Mouse (Mus musculus): ENCODE measurements around the gene Klrg1.
A peak's percentile ranks its signal among the peaks of the same experiment; 100 is the strongest.

Gene Klrg1

DNA sequence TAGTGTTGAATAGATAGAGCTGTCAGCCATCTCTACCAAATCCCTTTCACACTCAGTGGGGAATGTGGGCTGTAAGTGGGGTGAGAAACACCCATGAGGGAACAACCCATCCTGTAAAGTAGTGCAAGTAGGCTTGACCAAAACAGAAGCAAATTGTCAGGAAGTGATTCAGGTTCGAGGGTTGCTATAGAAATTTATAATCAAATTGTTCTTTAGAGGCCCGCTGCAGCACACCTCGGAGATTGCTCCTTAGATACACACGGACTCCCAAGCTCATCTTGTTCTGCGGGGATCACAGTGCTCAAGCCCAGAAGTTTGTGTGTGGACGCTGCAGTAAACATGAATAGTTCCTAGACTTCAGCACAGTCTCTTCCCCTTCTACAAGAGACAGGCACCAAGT lies at the start of gene Klrg1:
Gene Klrg1 (minus strand): TSS at position 101 of the 400 bp plus-strand sequence.
- no peak for DNase-seq (ENCODE audit: low read depth, low spot score)

DNA sequence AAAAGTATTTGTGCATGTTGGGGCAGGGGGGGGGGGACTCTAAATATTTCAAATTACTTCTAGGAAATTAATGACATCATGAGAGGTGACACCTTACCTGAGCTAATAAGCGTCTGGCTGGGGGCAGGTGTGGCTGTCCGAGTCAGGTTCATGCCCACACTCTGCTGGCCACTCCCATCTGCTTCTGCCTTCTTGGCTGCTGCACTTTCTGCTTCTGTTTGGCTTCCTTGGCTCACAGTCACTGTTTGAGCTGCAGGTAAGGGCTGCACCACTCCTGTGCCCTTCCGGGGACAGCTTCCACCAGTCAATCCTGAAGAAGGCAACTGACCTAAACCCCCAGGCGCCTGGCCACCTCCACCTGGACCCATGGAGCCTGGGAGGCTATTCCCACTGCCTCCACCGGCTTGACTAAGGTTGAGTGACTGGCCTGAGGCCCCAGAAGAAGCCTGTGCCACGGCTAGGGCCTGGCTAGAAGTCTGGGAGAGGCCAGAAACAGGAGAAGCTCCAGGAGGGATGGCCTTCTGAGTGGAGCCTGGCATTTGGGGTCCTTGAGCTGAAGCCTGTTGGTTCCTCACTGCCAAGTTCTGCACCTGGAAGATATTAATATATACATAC lies 42.8 kb upstream of the Klrg1 start:
- no peak for DNase-seq (ENCODE audit: low read depth, low spot score)

DNA sequence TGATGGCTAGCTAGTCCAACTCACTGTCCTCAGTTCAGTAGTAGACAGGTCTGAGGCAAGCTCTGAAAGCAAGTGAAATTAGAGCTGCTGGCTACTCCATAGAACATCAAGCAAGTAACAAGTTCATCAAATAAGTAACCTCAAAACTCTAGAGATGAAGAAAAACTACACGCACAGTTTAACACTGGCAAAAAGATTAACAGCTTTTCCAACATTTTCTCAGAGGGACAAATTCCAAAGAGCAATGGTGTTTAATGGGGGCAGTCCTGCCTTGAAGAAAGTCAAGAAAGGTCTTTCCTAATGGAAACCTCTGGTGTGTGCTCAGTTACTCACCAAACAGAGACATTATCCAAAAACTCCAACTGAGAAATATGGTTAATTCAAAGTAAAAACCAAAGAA lies 36.0 kb upstream of the Klrg1 start:
- DNase-seq (ENCODE audit: low read depth, low spot score), result no peak

DNA sequence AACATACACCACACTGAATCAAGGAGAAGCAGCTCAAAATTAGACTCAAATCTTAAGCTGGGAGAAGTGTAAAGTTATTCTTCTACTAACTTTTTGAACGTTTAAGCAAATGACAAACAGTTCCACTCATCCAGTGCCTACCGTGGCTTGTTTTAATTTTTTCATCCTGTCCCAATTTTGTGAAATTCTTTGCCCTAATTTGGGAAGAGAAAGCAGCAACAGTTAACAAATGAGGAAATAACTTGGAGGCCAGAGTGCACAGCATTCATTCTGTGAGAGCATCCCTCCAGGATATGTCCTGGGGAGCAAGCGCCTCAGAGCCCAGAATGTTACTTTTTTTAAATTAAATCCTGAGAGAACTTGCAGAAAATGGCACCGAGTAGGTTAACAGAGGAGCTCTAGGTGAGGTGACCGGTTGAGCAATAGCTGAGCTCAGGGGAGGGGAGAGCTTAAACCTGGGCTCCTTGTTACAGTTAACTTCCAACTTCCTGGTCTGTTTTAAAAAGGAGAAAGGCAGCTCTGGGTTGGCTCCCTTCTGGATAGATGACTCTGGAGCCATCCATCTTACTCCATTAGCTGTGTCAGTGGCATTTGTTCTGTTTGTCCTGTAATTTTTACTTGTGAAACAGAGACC lies 27.6 kb upstream of the Klrg1 start:
- DNase-seq (ENCODE audit: low read depth, low spot score), result no peak

DNA sequence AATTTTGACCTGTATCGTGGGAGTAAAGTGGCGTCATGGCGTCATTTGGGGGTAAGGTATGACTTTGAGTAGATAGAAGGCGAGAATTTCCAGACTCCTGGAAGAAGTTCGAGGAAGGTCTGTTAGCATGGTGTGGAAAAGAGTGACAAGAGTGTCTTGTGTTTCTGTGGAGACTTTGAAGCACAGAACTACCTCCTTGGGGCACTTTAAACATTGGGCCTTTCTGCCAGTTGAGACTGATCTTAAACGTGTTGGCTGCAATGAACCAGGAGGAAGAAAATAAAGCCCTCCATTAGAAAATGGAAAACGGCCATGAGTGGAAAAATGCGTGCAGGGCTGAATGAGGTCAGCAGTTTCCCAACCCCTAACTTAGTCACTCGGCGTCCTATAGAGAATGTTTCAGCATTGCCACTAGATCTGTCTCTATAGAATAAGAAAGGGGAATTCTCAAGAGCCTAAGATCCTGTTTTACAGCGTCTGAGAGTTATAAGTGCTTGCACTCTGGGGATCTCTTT lies 26.8 kb upstream of the Klrg1 start:
- no peak for DNase-seq (ENCODE audit: low read depth, low spot score)

DNA sequence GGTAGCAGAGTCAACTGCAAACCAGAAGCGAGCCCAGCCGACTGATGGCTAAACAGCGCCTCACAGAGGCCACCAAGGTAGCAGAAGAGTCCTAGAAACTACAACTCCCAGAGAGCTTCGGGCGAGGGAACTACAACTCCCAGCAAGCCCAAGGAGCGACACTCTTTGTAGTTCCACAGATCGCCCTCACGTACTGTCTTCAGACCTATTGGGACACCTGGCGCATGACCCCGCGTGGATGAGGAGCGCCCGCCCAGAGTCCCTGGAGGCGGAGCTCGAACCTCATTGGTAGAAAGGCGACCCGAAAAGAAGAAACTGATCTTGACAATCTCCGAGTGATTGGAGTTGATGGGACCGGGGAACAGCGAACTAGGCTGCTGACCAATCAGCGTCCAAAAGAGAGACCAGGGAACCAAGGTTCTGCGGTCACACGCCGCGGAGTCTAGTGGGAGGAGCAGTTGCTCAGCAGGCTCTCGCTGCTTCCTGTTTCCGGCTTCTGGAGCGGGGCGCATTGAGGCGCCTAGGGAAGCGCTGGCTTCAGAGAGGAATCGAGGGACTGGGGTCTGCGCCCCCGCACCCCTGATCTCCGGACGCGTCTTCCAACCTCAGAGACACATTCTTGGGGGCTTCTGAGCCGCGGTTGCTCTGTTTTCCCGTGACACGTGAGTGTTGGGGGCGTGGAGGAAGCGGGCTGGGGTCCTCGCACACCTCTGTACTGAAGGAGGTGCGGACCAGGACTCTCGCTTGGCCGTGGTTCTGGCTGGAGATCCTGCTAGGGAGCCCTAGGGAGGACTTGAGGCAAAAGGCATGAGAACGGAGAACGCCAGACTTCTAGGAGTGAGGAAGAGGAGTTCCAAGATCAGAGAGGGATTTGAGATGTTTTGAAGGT lies 26.1 kb upstream of the Klrg1 start, which contains the start of gene M6pr:
Gene M6pr (plus strand): TSS at position 216 of the 889 bp plus-strand sequence.
- DNase-seq (ENCODE audit: low read depth, low spot score), result peak; percentile 92

DNA sequence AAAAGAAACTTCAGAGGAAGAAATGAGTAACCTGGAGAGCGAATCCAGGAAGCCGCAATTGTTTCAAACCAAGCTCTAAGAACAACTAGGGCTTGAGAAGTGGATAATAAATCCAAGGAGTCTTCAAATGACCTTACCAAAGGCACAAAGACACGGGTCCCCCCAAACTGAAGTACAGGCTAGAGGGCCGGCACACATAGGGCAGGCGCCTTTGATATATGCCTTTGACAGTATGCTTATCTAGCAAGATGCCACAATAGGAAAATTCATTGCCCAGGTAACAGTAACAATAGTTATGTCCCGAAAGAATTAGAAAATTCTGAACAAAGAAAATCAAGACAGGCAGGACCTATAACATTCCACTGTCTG lies 25.4 kb upstream of the Klrg1 start:
- DNase-seq (ENCODE audit: low read depth, low spot score), result no peak

DNA sequence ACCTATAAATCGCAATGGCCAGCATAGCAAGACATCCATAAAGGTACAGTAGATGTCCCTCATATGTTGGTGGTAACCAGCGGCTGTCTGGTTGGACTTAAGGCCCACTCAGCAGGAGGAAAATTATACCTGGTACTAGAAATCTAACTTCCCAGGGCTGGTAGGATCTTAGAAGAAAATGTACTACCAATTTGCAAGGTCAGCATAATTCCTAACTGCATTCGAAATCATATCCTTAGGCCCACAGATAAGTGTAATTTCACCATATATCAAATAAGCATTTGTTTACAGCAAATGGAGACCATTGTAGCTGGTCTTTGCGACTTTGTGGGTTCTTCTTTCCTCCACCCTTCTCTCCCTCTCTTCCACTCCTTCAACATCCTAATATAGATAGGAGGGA lies 24.0 kb upstream of the Klrg1 start:
- DNase-seq (ENCODE audit: low read depth, low spot score), result no peak

DNA sequence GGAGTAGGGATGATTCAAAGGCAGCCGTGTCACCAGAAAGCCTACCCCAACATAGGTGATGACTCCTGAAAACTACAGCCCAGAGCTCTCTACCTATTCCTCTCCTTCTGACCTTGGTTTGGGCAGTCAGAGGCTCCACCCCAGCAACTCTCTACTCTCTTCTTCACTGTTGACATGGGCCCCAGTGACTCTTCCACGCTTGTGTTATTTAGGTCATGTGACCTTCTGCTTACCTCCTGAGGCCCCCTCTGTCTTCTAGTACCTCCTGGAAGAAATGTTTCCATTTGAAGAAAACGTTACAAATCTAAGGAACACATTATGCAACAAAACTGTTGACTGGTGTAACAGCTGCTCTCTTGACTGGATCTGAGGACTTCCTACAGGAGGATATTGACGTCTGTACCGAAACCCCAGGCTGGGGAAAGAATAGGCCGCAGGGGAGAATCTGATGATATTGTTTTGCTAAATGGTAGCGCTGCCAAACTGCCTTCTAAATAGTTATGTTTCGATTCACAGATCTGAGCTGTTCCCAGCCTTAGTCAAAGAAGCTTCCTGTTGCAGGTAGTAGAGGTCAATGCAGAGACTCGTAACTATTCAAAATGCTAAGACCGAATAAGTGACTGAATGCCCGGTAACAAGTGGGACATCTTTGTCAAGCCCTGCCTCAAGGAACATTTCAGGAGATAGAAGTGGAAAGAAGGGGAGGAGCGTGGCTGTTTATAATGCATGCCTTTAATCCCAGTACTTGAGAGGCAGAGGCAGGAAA lies 22.3 kb upstream of the Klrg1 start:
- no peak for DNase-seq (ENCODE audit: low read depth, low spot score)

DNA sequence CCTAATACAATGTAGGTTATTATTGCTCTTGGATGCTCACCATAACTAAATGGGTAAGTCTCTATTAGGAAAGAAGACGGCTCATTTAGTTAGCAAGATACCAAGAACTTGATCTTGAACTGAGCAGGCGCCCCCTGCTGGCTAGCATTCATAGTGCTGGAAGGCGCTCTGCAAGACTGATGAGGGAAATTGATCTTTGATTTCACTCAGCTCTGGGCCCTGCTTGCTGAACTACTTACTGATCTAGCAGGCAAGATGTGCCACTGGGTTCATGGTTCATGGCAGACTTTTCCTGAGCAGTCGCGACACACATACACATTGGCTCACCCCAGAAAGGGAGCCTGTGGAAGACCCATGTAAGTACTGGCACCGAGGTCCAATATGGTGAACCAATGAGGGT lies 21.7 kb upstream of the Klrg1 start:
- DNase-seq (ENCODE audit: low read depth, low spot score), result peak; percentile 43

DNA sequence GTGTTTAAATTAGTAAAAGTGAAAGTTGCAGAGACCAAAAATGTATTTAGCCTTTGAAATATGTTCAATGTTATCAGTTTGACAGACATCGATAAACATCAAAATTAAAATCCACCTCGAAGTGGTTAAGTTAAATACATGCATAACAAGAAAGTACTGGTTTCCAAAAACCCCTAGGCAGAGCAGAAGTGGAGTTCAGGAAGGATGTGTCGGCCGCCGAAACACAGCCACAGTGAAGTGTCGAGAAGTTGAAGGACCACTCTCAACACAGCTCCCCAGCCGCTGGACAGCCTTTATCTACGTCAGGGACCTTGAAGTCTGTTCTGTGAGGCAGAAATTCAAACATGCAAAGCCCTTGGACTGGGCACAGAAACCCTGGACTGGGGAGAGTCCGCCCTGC lies 20.8 kb upstream of the Klrg1 start:
- no peak for DNase-seq (ENCODE audit: low read depth, low spot score)

DNA sequence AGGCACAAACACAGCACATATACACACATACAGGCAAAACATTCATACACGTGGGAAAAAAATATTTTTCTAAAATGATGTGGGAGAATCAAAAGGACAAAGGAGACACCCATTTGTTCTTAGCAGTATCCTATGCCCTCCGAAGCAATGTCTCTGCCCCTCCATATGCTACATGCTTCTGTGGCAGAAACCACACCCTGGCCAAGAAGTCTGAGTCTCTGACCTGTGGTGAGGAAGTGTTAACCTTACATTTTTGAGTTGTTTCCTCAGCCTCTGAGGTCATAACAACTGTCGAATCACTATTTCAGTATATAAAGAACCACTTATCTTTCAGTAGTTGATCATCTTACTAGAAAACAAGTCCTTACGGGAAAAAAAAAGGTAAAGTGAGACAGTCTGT lies 20.0 kb upstream of the Klrg1 start:
- DNase-seq (ENCODE audit: low read depth, low spot score), result no peak

DNA sequence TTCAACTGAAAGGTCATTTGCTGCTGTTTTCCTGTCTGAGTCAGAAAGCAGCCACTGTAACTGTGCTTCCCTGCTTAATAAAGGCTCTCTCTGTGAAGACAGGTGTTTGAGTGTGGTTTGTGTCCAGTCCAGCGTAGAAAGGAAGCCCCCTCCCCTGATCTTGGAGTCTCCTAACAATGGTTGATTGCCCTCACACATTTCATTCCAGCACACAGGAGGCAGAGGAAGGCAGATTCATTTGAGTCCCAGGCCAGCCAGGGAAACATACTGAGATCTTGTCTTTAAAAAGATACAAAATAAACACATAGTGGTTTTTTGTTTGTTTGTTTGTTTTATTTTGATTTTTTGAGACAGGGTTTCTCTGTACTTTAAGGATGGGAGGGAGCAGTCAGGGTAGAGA lies 19.4 kb upstream of the Klrg1 start:
- DNase-seq (ENCODE audit: low read depth, low spot score), result no peak

DNA sequence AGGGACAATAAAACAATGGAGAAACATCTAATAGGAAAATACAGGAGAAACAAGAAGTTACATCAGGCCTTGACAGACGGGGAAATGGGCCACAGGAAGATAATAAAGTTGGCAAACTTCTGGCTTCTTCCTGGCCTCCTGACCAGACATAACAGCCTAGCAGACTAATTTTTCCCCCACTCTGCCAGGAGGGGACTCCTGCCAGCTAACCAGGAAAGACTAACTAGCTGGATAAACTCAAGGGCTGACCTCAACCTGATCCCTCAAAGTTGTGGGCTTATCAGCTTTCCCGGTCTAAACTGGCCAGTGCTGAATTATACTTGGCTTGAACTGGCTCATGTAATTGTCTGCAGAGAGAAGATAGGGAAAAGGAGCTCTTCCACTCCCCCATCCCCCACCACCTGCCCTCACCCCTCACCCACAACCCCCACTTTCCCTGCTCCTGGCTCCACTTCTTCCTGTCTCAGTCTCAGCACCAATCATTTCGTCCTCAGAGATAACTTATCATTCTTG lies 17.0 kb upstream of the Klrg1 start:
- no peak for DNase-seq (ENCODE audit: low read depth, low spot score)

DNA sequence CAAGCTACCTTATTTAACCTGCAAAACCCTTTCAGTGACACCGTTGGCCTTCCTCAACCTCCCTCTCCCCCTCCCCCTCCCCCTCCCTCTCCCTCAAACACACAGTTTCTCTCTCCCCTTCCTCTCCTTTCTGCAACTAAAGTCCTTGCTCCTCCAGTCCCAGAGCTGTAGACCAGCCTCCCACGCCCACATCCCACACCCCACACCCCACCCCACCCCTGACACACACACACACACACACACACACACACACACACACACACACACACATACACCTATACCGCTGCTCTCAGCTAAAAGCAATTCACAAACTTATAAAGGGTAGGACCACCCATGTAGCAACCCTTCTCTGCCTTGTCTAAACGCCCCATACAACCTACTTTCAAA lies 15.5 kb upstream of the Klrg1 start:
- DNase-seq (ENCODE audit: low read depth, low spot score), result no peak

DNA sequence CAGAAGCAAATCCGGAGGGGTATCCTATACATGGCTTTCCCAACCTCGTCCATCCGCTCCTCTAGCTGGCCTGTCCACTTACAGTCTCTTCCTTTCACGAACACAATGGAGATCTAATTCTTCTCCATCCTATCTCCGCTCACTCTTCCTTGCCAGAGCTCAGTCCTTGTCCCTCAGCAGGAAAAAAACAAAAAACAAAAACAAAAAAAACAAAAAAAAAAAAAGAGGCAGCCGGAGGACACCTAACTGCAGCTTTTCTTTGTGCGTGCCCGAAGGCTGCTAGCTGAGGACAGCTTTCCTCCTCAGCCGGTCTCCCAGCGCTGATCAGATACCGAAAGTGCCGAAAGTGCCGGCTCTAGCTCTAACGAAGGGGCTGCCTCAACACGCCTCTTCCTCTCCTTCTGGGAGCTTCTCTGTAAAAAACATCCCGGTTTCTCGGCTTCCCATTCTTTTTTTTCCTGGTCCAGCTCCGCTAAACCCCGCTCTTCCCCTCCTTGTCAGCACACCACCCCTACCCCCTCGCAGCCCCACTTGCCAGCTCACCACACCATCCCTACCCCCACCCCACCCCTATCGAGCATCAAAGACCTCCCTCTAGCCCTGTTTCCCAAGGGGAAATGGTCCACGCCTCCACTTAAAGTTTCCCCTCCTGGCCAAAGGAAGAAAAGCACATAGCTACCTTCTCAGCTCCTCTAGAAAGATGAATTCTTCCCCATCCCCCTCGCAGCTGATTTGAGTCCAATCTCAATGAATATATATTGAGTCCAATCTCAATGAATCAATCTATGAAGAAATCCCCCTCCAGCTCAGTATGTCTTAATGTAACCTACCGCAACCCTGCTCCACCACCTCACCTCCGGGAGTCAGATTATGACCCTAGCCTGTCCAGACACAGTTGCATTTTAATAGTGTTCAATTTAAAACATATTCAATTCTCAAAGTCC lies 14.9 kb upstream of the Klrg1 start:
- peak; percentile 6 for DNase-seq (ENCODE audit: low read depth, low spot score)

DNA sequence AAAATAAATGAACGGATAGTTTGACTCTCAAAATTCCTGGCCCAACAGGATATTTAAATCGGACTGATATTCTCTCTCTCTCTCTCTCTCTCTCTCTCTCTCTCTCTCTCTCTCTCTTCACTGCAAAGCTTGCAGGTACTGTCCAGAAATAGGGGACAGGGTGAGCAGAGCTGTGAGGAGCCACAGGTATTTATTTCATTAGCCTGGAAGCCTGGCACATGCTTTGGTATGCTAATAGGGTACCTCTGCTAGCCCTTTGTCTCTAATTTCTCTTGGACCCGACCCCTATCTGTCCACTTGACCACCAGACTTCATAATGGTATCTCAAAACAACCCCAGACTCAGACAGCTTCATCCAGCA lies 14.2 kb upstream of the Klrg1 start:
- no peak for DNase-seq (ENCODE audit: low read depth, low spot score)

DNA sequence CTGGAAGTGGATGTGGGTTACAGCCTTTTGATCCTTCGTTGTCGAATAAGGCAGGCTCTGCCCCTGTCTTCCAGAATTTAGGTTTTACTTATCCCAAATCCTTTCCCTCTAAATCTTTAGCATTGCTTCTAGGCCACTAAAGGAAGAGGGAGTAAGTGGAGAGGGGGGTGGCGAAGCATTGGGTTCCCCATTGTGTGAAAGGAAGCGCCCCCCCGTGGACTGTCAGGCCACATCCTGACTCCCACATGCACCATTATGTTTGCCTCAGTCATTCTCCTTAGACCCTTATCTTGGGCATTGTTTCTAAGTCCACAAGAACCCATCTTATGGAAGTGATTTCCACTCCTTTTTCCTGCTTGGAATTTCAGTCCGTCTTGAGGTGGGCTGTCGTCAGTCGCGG lies 12.6 kb upstream of the Klrg1 start:
- no peak for DNase-seq (ENCODE audit: low read depth, low spot score)

DNA sequence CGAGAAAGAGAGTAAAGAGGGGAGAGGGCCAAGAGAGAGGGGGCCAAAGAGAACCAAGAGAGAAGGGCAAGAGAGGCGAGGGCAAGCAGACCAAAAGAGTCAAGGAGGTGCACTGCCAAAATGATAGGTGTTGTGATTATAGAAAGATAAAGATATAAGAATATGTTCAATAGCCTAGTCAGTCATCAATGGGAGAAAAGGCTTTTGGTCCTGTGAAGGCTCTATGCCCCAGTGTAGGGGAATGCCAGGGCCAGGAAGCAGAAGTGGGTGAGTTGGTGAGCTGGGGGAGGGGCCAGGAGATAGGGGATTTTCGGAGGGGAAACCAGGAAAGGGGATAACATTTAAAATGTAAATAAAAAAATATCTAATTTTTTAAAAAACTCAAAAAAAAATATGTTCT lies 11.6 kb upstream of the Klrg1 start:
- DNase-seq (ENCODE audit: low read depth, low spot score), result no peak

DNA sequence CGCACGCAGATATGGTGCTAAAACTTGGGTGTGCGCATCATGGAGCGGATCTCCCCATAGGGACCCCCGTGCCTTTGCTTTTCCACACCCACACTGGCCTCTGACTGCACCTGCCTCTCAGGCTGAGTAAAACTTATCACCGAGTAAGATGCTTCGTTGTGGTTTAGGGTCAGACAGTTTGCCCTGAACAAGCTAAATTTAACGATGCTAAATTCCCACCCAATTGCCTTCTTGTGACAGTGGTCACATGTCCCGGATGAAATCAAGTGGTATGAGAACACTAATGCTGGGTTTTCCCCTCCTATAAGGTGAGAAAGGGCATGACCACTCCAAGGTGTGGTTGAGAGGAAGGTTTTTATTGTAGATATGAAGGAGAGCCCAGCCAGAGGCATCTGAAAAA lies 11.1 kb upstream of the Klrg1 start:
- no peak for DNase-seq (ENCODE audit: low read depth, low spot score)

DNA sequence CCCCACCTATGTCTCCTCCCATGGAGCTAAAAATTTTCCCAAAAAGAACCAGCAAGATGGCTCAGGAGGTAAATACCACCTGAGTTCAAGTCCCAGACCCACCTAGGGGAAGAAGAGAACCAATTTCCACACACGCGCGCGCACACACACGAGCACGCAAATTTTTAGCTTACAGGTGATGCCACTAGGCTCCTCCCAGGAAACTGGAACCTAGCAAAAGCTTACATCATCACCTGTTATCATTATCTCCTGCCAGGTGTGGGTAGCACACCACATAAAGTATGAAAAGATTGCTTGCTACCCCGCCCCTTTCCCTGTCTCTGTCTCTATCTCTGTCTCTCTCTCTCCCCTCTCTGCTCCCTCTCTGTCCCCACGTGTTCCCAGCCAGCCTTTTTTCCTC lies 10.4 kb upstream of the Klrg1 start:
- no peak for DNase-seq (ENCODE audit: low read depth, low spot score)
